Mouse (Mus musculus): ENCODE data around the gene Tbc1d8.

DNA sequence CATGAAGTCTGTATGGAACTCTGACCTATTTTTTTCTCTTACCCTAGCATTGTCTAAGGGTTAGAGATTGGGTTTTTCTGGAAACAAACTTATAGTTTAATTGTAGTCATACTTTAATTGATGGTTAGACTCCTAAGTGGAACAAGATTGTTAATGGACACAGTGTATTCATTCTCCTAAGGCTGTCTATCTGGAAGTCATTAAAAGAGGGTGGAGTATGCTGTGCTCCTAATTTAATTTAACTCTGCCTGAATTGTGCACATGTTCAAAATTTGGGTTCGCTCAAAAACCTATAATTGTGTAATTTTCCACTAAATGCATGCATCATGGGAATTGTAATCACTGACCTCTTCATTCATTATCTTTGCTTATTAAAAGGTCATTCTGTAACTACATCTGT, 113.0 kb downstream of the Tbc1d8 start:
- no peak for TF ChIP-seq EP300 (IDR thresholded peaks at IDR 0.05; ENCODE audit: low read depth)
- no peak for TF ChIP-seq CTCF (IDR thresholded peaks at IDR 0.05; ENCODE audit: low read depth)
